Mouse (Mus musculus) retina, postnatal 7 days (tissue): ENCODE results near the gene Glb1.

Experiments
- DNase-seq: peaks from one replicate; pipeline ENCODE4 v3.0.0-alpha.2; 2012; ENCODE audit warnings: low read depth, low spot score

Gene Glb1

GRCm38 (mm10) chr9:114442893-114443292 is 42.0 kb downstream of the Glb1 start:
- DNase-seq, result no peak

- DNase-seq, result no peak
These were observed 42.5 kb downstream of the Glb1 start for GRCm38 (mm10) chr9:114443351-114443750.

- DNase-seq, result no peak
These were observed 46.0 kb downstream of the Glb1 start for GRCm38 (mm10) chr9:114446887-114447286.

GRCm38 (mm10) chr9:114448700-114449099 is 47.8 kb downstream of the Glb1 start:
- no peak for DNase-seq

GRCm38 (mm10) chr9:114449120-114449754 is 48.4 kb downstream of the Glb1 start:
- DNase-seq, result no peak

- DNase-seq, result no peak
These were observed 50.7 kb downstream of the Glb1 start for GRCm38 (mm10) chr9:114451615-114452014.

- no peak for DNase-seq
These were observed 51.5 kb downstream of the Glb1 start for GRCm38 (mm10) chr9:114452418-114452817.

- DNase-seq, result no peak
These were observed 54.5 kb downstream of the Glb1 start for GRCm38 (mm10) chr9:114455420-114455819.

GRCm38 (mm10) chr9:114458436-114458835 is 57.6 kb downstream of the Glb1 start:
- no peak for DNase-seq

- no peak for DNase-seq
These were observed 61.7 kb downstream of the Glb1 start for GRCm38 (mm10) chr9:114462569-114462968.

GRCm38 (mm10) chr9:114465442-114465841 is 64.6 kb downstream of the Glb1 start:
- no peak for DNase-seq

- DNase-seq, result no peak
These were observed 66.0 kb downstream of the Glb1 start for GRCm38 (mm10) chr9:114466871-114467270.

- no peak for DNase-seq
These were observed 67.3 kb downstream of the Glb1 start for GRCm38 (mm10) chr9:114468217-114468616.

- DNase-seq, result no peak
These were observed 67.8 kb downstream of the Glb1 start for GRCm38 (mm10) chr9:114468701-114469100.

GRCm38 (mm10) chr9:114471892-114472291 is 71.0 kb downstream of the Glb1 start:
- DNase-seq, result no peak

- DNase-seq, result no peak
These were observed 76.1 kb downstream of the Glb1 start for GRCm38 (mm10) chr9:114477019-114477418.

- DNase-seq, result no peak
These were observed 80.1 kb downstream of the Glb1 start for GRCm38 (mm10) chr9:114480940-114481339.

GRCm38 (mm10) chr9:114484771-114485170 is 83.9 kb downstream of the Glb1 start:
- DNase-seq, result no peak

- DNase-seq, result no peak
These were observed 85.9 kb downstream of the Glb1 start for GRCm38 (mm10) chr9:114486808-114487207.

GRCm38 (mm10) chr9:114487481-114488258 is 86.8 kb downstream of the Glb1 start:
- DNase-seq, result no peak

GRCm38 (mm10) chr9:114496469-114496868 is 95.6 kb downstream of the Glb1 start:
- DNase-seq, result no peak

GRCm38 (mm10) chr9:114498218-114498617 is 97.3 kb downstream of the Glb1 start:
- peak; percentile 75 for DNase-seq
